Mouse (Mus musculus) spleen, postnatal 36 days (tissue): ENCODE measurements around the gene Stip1.

Experiments
- DNase-seq, 2 experiments: peaks; one replicate each; pipeline ENCODE4 v3.0.0; 2022; ENCODE audit warnings: low spot score in 2 of 2, mixed read lengths in 1 of 2

The Stip1 gene

GRCm38 (mm10) chr19:6985300-6985699, 54.5 kb downstream of the Stip1 start:
- no peak for DNase-seq

DNA sequence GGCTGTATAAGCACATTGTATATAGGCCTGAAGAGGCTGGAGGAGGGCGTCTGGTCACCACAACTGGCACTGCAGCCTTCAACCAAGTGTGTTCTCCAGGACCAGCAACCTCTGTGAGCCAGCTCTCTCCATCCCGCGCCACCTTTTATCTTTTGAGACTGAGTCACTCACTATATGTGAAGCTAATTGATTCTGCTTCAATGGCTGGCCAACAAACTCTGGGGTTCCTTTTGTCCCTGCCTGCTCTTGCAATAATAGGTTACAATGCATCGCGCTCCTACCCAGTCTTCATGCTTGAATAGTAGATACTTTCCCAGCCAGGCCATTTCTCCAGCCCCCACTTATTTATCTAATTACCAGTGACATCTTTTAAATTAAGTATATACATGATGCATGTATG, 56.1 kb downstream of the Stip1 start:
- no peak for DNase-seq

GRCm38 (mm10) chr19:6981465-6981864, 58.3 kb downstream of the Stip1 start:
- no peak for DNase-seq

GRCm38 (mm10) chr19:6980381-6981093, 59.2 kb downstream of the Stip1 start, which contains the start of gene Fkbp2:
Gene Fkbp2, minus strand, starts transcription at chr19:6980501.
- DNase-seq: peak; percentile 98 to 99

- peak; percentile 99 for DNase-seq
Measured at GRCm38 (mm10) chr19:6979486-6980380, 60.0 kb downstream of the Stip1 start.

- peak in 1 of 2 experiments; percentile 55 for DNase-seq
Measured at GRCm38 (mm10) chr19:6979001-6979479, 60.7 kb downstream of the Stip1 start.

DNA sequence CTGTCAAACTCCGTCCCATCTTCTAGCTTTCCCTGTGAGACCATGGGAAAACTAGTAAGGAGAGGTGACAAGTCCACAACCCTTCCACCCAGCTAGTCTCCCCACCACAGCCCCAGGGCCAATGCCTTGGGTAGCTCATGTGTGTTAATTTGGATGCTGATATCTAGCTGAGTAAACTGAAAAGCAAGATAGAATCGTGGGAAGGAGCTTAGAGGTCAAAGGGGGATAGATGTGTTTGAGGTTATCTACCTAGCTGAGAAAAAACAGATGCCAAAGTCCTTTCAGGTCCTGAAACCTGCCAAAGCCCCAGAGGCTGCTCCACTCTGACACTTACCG, 61.2 kb downstream of the Stip1 start:
- DNase-seq: no peak

DNA sequence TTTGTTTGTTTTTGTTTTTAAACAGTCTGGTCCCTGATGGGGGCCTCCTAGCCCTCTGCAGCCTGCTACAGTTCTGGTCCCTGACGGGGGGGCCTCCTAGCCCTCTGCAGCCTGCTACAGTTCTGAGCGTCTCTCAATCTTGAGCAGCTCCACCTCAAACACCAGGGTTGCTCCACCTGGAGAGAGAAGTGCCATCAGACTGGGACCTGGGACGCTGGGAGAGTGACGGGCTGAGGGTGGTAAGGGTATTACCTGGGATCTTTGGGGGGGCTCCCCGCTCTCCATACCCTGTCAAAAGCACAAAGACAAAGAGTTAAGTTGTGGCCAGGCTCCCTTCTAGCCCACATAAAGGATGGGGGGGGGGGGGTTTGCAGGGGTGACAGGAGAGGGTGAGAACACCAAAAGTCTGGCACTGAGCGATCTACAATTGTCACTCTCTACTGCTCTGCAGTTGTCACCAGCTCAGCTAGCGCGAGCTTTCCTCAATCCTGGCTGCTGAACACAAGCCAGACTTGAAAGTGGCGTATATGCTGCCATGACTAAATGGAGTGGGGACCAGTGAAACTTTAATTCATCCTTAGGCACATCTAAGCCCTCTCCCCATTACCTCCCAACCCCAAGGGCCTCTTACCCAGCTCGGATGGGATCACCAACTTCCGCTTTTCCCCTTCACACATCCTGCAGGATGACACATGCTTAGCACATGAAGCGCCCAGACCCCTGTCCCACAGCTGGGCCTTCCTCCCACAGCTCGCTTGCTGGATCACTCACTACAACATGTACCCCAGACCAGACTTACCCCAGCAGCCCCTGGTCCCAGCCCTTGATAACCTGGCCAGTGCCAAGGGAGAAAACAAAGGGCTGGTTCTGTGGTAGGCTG, 61.8 kb downstream of the Stip1 start:
- no peak for DNase-seq

DNA sequence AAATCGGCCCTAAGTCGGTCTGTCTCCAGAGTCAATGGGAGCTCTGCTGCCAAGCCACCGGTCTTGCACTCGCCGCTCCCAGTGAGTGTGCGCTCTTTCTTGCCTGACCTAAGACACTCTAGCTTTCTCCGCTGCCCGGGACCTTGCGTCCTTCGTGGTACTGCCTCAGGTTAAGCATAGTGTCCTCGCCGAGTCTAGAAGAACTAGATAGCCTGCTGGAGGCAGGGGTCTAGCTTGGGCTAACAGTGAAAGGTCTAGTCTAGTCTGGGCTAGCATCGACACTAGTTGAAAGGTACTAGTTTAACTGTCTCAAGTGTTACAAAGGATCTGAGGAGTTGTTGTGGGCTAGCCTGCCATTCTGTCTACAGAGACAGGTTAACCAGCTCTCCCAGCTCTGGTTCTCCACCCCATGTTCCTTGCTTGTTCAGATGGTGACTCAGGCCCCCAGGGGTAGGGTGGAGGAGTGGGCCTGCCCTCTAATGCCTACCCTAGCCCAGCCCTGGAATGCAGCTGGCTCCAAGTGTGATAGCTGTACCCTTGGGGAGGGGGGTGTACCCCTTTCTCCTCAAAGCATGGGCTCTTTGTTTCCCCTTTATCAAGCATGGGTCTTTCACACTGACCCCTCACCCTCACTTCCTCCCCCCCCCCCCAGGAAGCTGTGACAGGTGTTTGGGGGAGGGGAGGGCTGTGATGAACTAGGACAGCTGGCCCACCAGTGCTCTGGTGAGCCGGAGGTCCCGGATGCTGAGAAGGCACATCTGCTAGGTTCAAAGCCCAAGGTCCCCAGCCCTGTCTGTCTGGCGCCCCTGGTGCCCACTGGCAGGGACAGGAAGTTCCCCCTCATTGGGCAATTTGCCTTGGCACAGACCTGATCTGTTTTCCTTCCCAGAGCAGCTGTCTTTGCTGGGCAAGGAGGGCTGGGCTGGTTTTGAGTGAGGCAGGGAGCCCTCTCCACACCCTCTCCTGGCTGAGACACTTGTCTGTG, 63.9 kb downstream of the Stip1 start, which contains the start of gene Plcb3:
Plcb3 (minus strand) TSS at position 934 of the 985 bp plus-strand sequence.
- DNase-seq: peak; percentile 62 to 67

GRCm38 (mm10) chr19:6974211-6975205, 65.3 kb downstream of the Stip1 start, which contains the start of gene Ppp1r14b:
Gene Ppp1r14b, plus strand, starts transcription at chr19:6974968.
- DNase-seq: peak; percentile 79 to 84

DNA sequence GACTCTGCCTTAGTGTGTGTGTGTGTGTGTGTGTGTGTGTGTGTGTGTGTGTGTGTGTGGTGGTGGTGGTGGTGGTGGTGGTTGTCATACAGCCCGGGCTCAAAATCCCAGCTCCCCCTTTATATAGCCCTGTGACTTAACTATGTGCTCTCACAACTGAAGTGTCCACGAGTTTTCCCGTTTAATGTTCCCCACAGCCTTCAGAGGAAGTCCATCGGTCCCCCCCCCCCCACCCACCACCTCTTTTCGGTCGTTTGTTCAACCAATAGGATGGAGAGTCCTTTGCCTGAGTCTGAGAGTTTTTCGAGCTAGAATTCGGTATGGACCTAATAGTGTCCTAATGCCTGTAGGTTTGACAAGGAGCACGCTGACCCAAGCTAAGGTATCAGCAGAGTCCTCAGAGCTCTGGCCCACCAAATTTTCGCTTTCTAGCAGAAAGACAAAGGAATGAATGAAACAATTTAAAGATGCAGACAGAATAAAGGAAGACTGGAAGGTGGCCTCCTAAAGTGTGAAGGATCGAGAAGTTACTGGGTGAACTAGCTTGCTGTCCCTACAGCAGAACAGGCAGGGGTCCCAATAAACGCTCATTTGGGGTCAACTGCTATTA, 66.1 kb downstream of the Stip1 start:
- no peak for DNase-seq

DNA sequence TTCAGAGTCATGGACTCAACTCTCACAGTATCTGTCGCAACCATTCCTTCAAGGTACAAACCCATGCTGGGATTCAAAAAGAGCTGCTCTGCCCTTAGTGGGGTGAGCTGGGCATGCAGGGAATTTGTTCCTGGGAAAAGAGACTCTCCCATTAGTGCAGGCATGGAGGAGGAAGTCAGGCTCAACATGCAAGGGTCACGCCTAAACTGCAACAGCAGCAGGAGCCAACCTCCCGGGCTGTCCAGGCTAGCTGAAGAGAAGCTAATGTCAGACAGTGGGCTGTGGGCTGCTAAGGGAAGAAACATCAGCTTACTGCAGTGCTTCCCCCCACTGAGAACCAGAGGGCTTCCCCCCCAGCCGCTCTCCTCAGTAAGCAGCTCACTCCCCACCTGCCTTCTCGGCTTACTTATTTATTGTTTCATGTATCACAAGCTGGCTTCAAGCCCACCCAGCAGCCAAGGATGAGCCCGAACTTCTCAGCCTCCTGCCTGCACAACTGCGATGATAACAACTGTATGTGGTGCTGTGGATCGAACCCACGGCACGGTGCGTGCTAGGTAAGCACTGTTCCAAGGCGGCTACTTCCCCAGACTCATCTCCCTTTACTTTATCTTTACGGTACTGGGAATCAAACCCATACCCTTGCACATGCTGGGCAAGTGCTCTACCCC, 67.4 kb downstream of the Stip1 start:
- DNase-seq: no peak

DNA sequence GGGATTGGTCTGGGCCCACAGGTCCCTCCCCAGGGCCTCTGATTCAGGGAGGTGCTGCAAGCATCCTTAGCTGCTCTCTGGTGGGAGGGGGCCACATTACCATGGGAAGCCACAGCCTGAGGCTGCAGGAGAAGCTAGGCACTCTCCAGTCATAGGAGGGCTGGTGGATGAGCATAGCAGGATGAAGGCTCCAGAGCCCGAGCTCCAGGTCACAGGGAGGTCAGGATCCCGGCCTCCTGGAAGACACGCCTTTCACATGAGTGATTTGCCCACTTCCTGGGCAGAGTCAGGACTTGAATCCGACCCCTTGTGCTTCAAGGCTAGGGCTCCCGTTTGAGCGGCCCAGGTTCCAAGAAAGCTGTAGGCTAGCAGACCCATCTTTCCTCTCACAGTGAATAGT, 68.1 kb downstream of the Stip1 start:
- DNase-seq: no peak
